Mouse (Mus musculus) urinary bladder, adult 2 months (tissue): Measurements from ENCODE around the gene Ppp5c. TPM values are rescaled to one million over a fixed set of nuclear protein-coding genes. Genes with fewer than 3 reads are reported as not detected.

ENCODE experiments used
- DNase-seq: peaks from one replicate; pipeline ENCODE4 v3.0.0; 2022; ENCODE audit warnings: low spot score
- polyA plus RNA-seq: library from polyadenylated mRNA; depleted of rRNA; stranded (reverse); fragments of >200 nt; gene quantifications from 2 replicates; pipeline ENCODE4 v1.2.3, GENCODE M21; 2012

The Ppp5c gene
- polyA plus RNA-seq, 1 experiment: 116 TPM

- peak; percentile 14 for DNase-seq
Observed at GRCm38 (mm10) chr7:17054325-17054989, 26.7 kb upstream of the Ppp5c start.

- peak; percentile 52 for DNase-seq
Observed at GRCm38 (mm10) chr7:17050933-17051594, 23.3 kb upstream of the Ppp5c start.

GRCm38 (mm10) chr7:17050491-17050890 lies 22.8 kb upstream of the Ppp5c start:
- peak; percentile 18 for DNase-seq

GRCm38 (mm10) chr7:17048431-17049190 lies 20.9 kb upstream of the Ppp5c start:
- peak; percentile 17 for DNase-seq

- peak; percentile 2 for DNase-seq
Observed at GRCm38 (mm10) chr7:17047041-17047682, 19.4 kb upstream of the Ppp5c start.

- DNase-seq: no peak
Observed at GRCm38 (mm10) chr7:17045743-17046142, 18.0 kb upstream of the Ppp5c start.

- no peak for DNase-seq
Observed at GRCm38 (mm10) chr7:17039373-17039772, 11.6 kb upstream of the Ppp5c start.

GRCm38 (mm10) chr7:17038018-17038695 lies 10.4 kb upstream of the Ppp5c start:
- no peak for DNase-seq

GRCm38 (mm10) chr7:17030239-17030638 lies 2.5 kb upstream of the Ppp5c start:
- no peak for DNase-seq

GRCm38 (mm10) chr7:17028923-17029322 lies 1.2 kb upstream of the Ppp5c start:
- no peak for DNase-seq

GRCm38 (mm10) chr7:17026710-17027587 lies 775 bp downstream of the Ppp5c start:
- DNase-seq: no peak

- DNase-seq: no peak
Observed at GRCm38 (mm10) chr7:17025896-17026622, 1.7 kb downstream of the Ppp5c start.

- no peak for DNase-seq
Observed at GRCm38 (mm10) chr7:17025505-17025894, 2.2 kb downstream of the Ppp5c start.

- DNase-seq: no peak
Observed at GRCm38 (mm10) chr7:17024814-17025504, 2.8 kb downstream of the Ppp5c start.

- DNase-seq: no peak
Observed at GRCm38 (mm10) chr7:17024141-17024540, 3.6 kb downstream of the Ppp5c start.

GRCm38 (mm10) chr7:17023701-17024100 lies 4.0 kb downstream of the Ppp5c start:
- no peak for DNase-seq

GRCm38 (mm10) chr7:17022176-17022575 lies 5.5 kb downstream of the Ppp5c start:
- no peak for DNase-seq

GRCm38 (mm10) chr7:17019426-17020166 lies 8.1 kb downstream of the Ppp5c start:
- DNase-seq: no peak

- no peak for DNase-seq
Observed at GRCm38 (mm10) chr7:17017921-17018320, 9.8 kb downstream of the Ppp5c start.
